Mouse (Mus musculus) MEL (cell line): ENCODE results near the gene Auts2.

Source experiments
- CTCF ChIP-seq, 3 experiments: IDR thresholded peaks in 2 of 3; conservative IDR thresholded peaks in 1 of 3; 2 replicates each; pipeline ENCODE4 v1.5.1; 2011 to 2012; ENCODE audit warnings: low read length in 3 of 3, low read depth in 2 of 3, mild to moderate bottlenecking in 2 of 3, improper control_type of control experiment in 1 of 3, inconsistent platforms in 1 of 3, mixed read lengths in 1 of 3, moderate library complexity in 1 of 3; ENCODE audit not compliant: control insufficient read depth in 1 of 3, insufficient read depth in 1 of 3, poor library complexity in 1 of 3, severe bottlenecking in 1 of 3
- EP300 ChIP-seq, 2 experiments: IDR thresholded peaks; 2 replicates each; pipeline ENCODE4 v1.6.1; 2011; ENCODE audit warnings: improper control_type of control experiment in 2 of 2, low read length in 2 of 2, low read depth in 1 of 2, mild to moderate bottlenecking in 1 of 2
- ETS1 ChIP-seq: IDR thresholded peaks from 2 replicates; pipeline ENCODE4 v1.6.1; 2012; ENCODE audit warnings: low read depth, mild to moderate bottlenecking, inconsistent platforms, low read length, improper control_type of control experiment, moderate library complexity
- HCFC1 ChIP-seq: IDR thresholded peaks from 2 replicates; pipeline ENCODE4 v1.6.1; 2012; ENCODE audit warnings: low read depth, mild to moderate bottlenecking, inconsistent platforms, low read length, improper control_type of control experiment, moderate library complexity
- KAT2A ChIP-seq: conservative IDR thresholded peaks from 2 replicates; pipeline ENCODE4 v1.6.1; 2012; ENCODE audit warnings: low read depth, low read length, improper control_type of control experiment, inconsistent platforms
- POLR2A ChIP-seq, 2 experiments: IDR thresholded peaks; 2 replicates each; pipeline ENCODE4 v1.6.1; 2011 to 2012; ENCODE audit warnings: low read length in 2 of 2, mild to moderate bottlenecking in 2 of 2, control low read depth in 1 of 2, improper control_type of control experiment in 1 of 2, low read depth in 1 of 2, moderate library complexity in 1 of 2; ENCODE audit not compliant: control insufficient read depth in 1 of 2, insufficient read depth in 1 of 2, poor library complexity in 1 of 2
- POLR2AphosphoS2 ChIP-seq: IDR thresholded peaks from 2 replicates; pipeline ENCODE4 v1.6.1; 2011; ENCODE audit warnings: low read length, improper control_type of control experiment
- TCF12 ChIP-seq: IDR thresholded peaks from 2 replicates; pipeline ENCODE4 v1.6.1; 2014; ENCODE audit warnings: low read depth, mild to moderate bottlenecking, inconsistent platforms, low read length, improper control_type of control experiment, moderate library complexity

- no peak for TF ChIP-seq CTCF (IDR thresholded peaks at IDR 0.05 in 2 of 3, conservative IDR thresholded peaks at IDR 0.05 in 1 of 3; ENCODE audit: control insufficient read depth in 1 of 3, insufficient read depth in 1 of 3, low read depth in 2 of 3, low read length in 3 of 3, poor library complexity in 1 of 3, severe bottlenecking in 1 of 3)
- TF ChIP-seq POLR2AphosphoS2 = no peak
- TF ChIP-seq POLR2A (IDR thresholded peaks at IDR 0.05; ENCODE audit: control insufficient read depth in 1 of 2, insufficient read depth in 1 of 2, low read depth in 1 of 2, low read length in 2 of 2, poor library complexity in 1 of 2) = no peak
- TF ChIP-seq HCFC1 = no peak
- TF ChIP-seq EP300 (IDR thresholded peaks at IDR 0.05; ENCODE audit: low read depth in 1 of 2, low read length in 2 of 2) = no peak
- TF ChIP-seq TCF12 = no peak
- TF ChIP-seq ETS1 = no peak
- TF ChIP-seq KAT2A = no peak
Measured at GRCm38 (mm10) chr5:131703729-131704128, 839.4 kb downstream of the Auts2 start.
